Mouse (Mus musculus): Measurements from ENCODE around the gene Ubxn1. TPM values are rescaled to one million over a fixed set of nuclear protein-coding genes. Genes with fewer than 3 reads are reported as not detected.

Ubxn1 gene
- polyA plus RNA-seq, 1 experiment from 2014 or later = 144 TPM

- H3K36me3 ChIP-seq (ENCODE audit: control insufficient read depth, insufficient read depth, low read length) = peaks cover 25% of the 10 kb centered on the region
- peak overlapping the region; percentile 75 for H3K27ac ChIP-seq (replicated peaks; ENCODE audit: low read depth, low read length)
- DNase-seq (ENCODE audit: low spot score) (no peak), ATAC-seq (ENCODE audit: low read depth) (no peak)
- H3K4me2 ChIP-seq (ENCODE audit: low read depth, low read length) = peak overlapping the region; percentile 90
- WGBS = 60% methylated on average over 9 of the region's 9 CpGs
- peaks cover 4% of the 10 kb centered on the region; the same call in 1 of the 2 replicates for H3K4me1 ChIP-seq (ENCODE audit: control insufficient read depth, insufficient read depth, low read length)
- H3K27me3 ChIP-seq (replicated peaks; ENCODE audit: control insufficient read depth, insufficient read depth, low read length) = no peaks in the 10 kb centered on the region
- H3K9ac ChIP-seq (ENCODE audit: low read depth, low read length) = peak overlapping the region; percentile 96
- peak overlapping the region; percentile 78 for H3K4me3 ChIP-seq (ENCODE audit: low read depth, low read length)
- no peaks in the 10 kb centered on the region for H3K9me3 ChIP-seq (ENCODE audit: control insufficient read depth, low read length)
Observed at GRCm38 (mm10) chr19:8870838-8871237, 458 bp upstream of the Ubxn1 start.

GRCm38 (mm10) chr19:8872266-8872840 is 1.1 kb downstream of the Ubxn1 start:
- Histone ChIP-seq H3K27ac (replicated peaks; ENCODE audit: low read depth, low read length) (peak overlapping the region; percentile 74; the same call in 1 of the 2 replicates), H3K4me2 (ENCODE audit: low read depth, low read length) (peak overlapping the region; percentile 90), H3K36me3 (ENCODE audit: control insufficient read depth, insufficient read depth, low read length) (peaks cover 38% of the 10 kb centered on the region), H3K9me3 (ENCODE audit: control insufficient read depth, low read length) (no peaks in the 10 kb centered on the region), H3K9ac (ENCODE audit: low read depth, low read length) (peak overlapping the region; percentile 96), H3K27me3 (replicated peaks; ENCODE audit: control insufficient read depth, insufficient read depth, low read length) (no peaks in the 10 kb centered on the region), H3K4me3 (ENCODE audit: low read depth, low read length) (peak overlapping the region; percentile 78), H3K4me1 (ENCODE audit: control insufficient read depth, insufficient read depth, low read length) (peaks cover 4% of the 10 kb centered on the region; the same call in 1 of the 2 replicates)
- DNase-seq (ENCODE audit: low spot score) (no peak), ATAC-seq (ENCODE audit: low read depth) (no peak)
- 71% methylated on average over 10 of the region's 10 CpGs for WGBS

GRCm38 (mm10) chr19:8875031-8875430 is 3.7 kb downstream of the Ubxn1 start:
- ATAC-seq (ENCODE audit: low read depth) = no peak
- H3K36me3 ChIP-seq (ENCODE audit: control insufficient read depth, insufficient read depth, low read length) = peaks cover 38% of the 10 kb centered on the region

GRCm38 (mm10) chr19:8880311-8881033 is 9.2 kb downstream of the Ubxn1 start, which contains the start of gene Uqcc3:
Gene Uqcc3 (minus strand): TSS chr19:8880923.
- peak within 1 kb of the TSS; percentile 60 for H3K4me3 ChIP-seq (ENCODE audit: low read depth, low read length)
- peak within 1 kb of the TSS; percentile 67 for H3K27ac ChIP-seq (replicated peaks; ENCODE audit: low read depth, low read length)
- peaks cover 7% of the 10 kb centered on the region; the same call in 1 of the 2 replicates for H3K4me1 ChIP-seq (ENCODE audit: control insufficient read depth, insufficient read depth, low read length)
- H3K9ac ChIP-seq (ENCODE audit: low read depth, low read length) = peak within 1 kb of the TSS; percentile 74
- ATAC-seq (ENCODE audit: low read depth) (peak; percentile 98), DNase-seq (ENCODE audit: low spot score) (peak; percentile 96)
- peak within 1 kb of the TSS; percentile 77 for H3K4me2 ChIP-seq (ENCODE audit: low read depth, low read length)
- WGBS = under 1% methylated on average over 42 of the region's 42 CpGs
- H3K27me3 ChIP-seq (replicated peaks; ENCODE audit: control insufficient read depth, insufficient read depth, low read length) = no peaks in the 10 kb centered on the region
- no peaks in the 10 kb centered on the region for H3K9me3 ChIP-seq (ENCODE audit: control insufficient read depth, low read length)
- peaks cover 16% of the 10 kb centered on the region for H3K36me3 ChIP-seq (ENCODE audit: control insufficient read depth, insufficient read depth, low read length)

More at GRCm38 (mm10) chr19:8875031-8875430, 3.7 kb downstream of the Ubxn1 start:
- Histone ChIP-seq H3K4me2 (ENCODE audit: low read depth, low read length) (no peak overlapping the region), H3K4me3 (ENCODE audit: low read depth, low read length) (no peak overlapping the region), H3K4me1 (ENCODE audit: control insufficient read depth, insufficient read depth, low read length) (peaks cover 11% of the 10 kb centered on the region; the same call in 1 of the 2 replicates), H3K9me3 (ENCODE audit: control insufficient read depth, low read length) (no peaks in the 10 kb centered on the region), H3K27me3 (replicated peaks; ENCODE audit: control insufficient read depth, insufficient read depth, low read length) (no peaks in the 10 kb centered on the region), H3K27ac (replicated peaks; ENCODE audit: low read depth, low read length) (no peak overlapping the region), H3K9ac (ENCODE audit: low read depth, low read length) (no peak overlapping the region)
- 95% methylated on average over 7 of the region's 7 CpGs for WGBS
- DNase-seq (ENCODE audit: low spot score) = no peak

- H3K9ac ChIP-seq (ENCODE audit: low read depth, low read length) = peak overlapping the region; percentile 74
- H3K4me3 ChIP-seq (ENCODE audit: low read depth, low read length) = peak overlapping the region; percentile 60
- DNase-seq (ENCODE audit: low spot score) (no peak), ATAC-seq (ENCODE audit: low read depth) (peak; percentile 12; the same call in 1 of the 2 replicates)
- 8% methylated on average over 3 of the region's 3 CpGs for WGBS
- no peaks in the 10 kb centered on the region for H3K27me3 ChIP-seq (replicated peaks; ENCODE audit: control insufficient read depth, insufficient read depth, low read length)
- H3K9me3 ChIP-seq (ENCODE audit: control insufficient read depth, low read length) = no peaks in the 10 kb centered on the region
- H3K36me3 ChIP-seq (ENCODE audit: control insufficient read depth, insufficient read depth, low read length) = peaks cover 11% of the 10 kb centered on the region
- H3K4me1 ChIP-seq (ENCODE audit: control insufficient read depth, insufficient read depth, low read length) = peaks cover 7% of the 10 kb centered on the region; the same call in 1 of the 2 replicates
- H3K27ac ChIP-seq (replicated peaks; ENCODE audit: low read depth, low read length) = no peak overlapping the region
- H3K4me2 ChIP-seq (ENCODE audit: low read depth, low read length) = peak overlapping the region; percentile 77
Observed at GRCm38 (mm10) chr19:8881034-8881392, 9.7 kb downstream of the Ubxn1 start.

GRCm38 (mm10) chr19:8883616-8884015 is 12.3 kb downstream of the Ubxn1 start, which contains the start of the genes Lbhd1 and Gm49403:
Gene Lbhd1 (plus strand): TSS chr19:8883732.
Gene Gm49403 (plus strand): TSS chr19:8883930.
- 75% methylated on average over 3 of the region's 3 CpGs for WGBS
- Histone ChIP-seq H3K9ac (ENCODE audit: low read depth, low read length) (no peak within 1 kb of the TSS), H3K9me3 (ENCODE audit: control insufficient read depth, low read length) (no peaks in the 10 kb centered on the region), H3K27me3 (replicated peaks; ENCODE audit: control insufficient read depth, insufficient read depth, low read length) (no peaks in the 10 kb centered on the region), H3K36me3 (ENCODE audit: control insufficient read depth, insufficient read depth, low read length) (no peaks in the 10 kb centered on the region), H3K4me1 (ENCODE audit: control insufficient read depth, insufficient read depth, low read length) (peaks cover 14% of the 10 kb centered on the region), H3K4me3 (ENCODE audit: low read depth, low read length) (no peak within 1 kb of the TSS), H3K4me2 (ENCODE audit: low read depth, low read length) (no peak within 1 kb of the TSS), H3K27ac (replicated peaks; ENCODE audit: low read depth, low read length) (no peak within 1 kb of the TSS)
- DNase-seq (ENCODE audit: low spot score) (no peak), ATAC-seq (ENCODE audit: low read depth) (no peak)

- DNase-seq (ENCODE audit: low spot score) (peak; percentile 19), ATAC-seq (ENCODE audit: low read depth) (no peak)
- Histone ChIP-seq H3K4me1 (ENCODE audit: control insufficient read depth, insufficient read depth, low read length) (peaks cover 7% of the 10 kb centered on the region), H3K9ac (ENCODE audit: low read depth, low read length) (no peak overlapping the region), H3K4me2 (ENCODE audit: low read depth, low read length) (peak overlapping the region; percentile 82), H3K9me3 (ENCODE audit: control insufficient read depth, low read length) (no peaks in the 10 kb centered on the region), H3K36me3 (ENCODE audit: control insufficient read depth, insufficient read depth, low read length) (peaks cover 14% of the 10 kb centered on the region), H3K4me3 (ENCODE audit: low read depth, low read length) (peak overlapping the region; percentile 70), H3K27me3 (replicated peaks; ENCODE audit: control insufficient read depth, insufficient read depth, low read length) (no peaks in the 10 kb centered on the region), H3K27ac (replicated peaks; ENCODE audit: low read depth, low read length) (peak overlapping the region; percentile 75; the same call in 1 of the 2 replicates)
- 50% methylated on average over 1 of the region's 1 CpGs for WGBS
Observed at GRCm38 (mm10) chr19:8886916-8887584, 15.8 kb downstream of the Ubxn1 start.

Measured in embryonic facial prominence, embryonic 14.5 days (tissue).